In the genomic region with DNA sequence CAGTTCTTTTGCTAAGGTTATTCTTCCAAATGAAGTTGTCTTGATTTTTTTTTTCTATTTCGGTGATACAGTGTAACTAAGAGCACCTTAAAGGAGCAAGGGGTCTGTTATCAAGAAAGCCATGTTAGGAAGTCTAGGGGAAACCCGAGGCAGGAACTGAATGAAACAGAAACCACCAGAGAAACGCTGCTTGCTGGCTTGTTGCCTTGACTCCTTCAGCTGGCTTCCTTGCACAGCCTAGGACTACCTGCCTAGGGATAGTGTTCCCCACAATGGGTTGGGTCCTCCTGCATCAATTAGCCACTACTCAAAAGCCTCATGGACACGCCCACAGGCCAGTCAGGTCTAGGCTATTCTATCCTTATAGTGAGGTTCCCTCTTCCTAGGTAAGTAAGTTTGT, we compare ENCODE assay signal across 21 mouse cellular contexts.
DNase-seq lines count a peak whose midpoint lies in the region; ATAC-seq and TF ChIP-seq lines count a peak whose summit lies in the region.
"Had no signal": no experiment of that assay in that cellular context is flagged by ENCODE, and none has a peak within 500 bp of the region (broad histone marks: within the 10 kb centered on the region; RNA-seq: fewer than 3 reads in every experiment).

No protein-coding gene starts in this region.

- WGBS in heart, adult 2 months: 43% methylated on average over 4 of the region's 4 CpGs
- 73% methylated on average over 4 of the region's 4 CpGs for WGBS in heart, embryonic 12.5 days
- WGBS in hindbrain, embryonic 12.5 days: 83% methylated on average over 4 of the region's 4 CpGs

- ATAC-seq in heart, embryonic 12.5 days (ENCODE audit: insufficient number of reproducible peaks, low FRiP score): no peak
- 0 out of 4 replicates have a peak, but pooled peaks have one; percentile 38 to 46 for ATAC-seq in hematopoietic stem cell, adult 5-6 weeks (replicated peaks in 1 of 2; ENCODE audit: insufficient read depth in 1 of 2, low FRiP score in 2 of 2, low TSS enrichment in 1 of 2, low read depth in 1 of 2, poor library complexity in 2 of 2, severe bottlenecking in 2 of 2)
- ATAC-seq in hindbrain, embryonic 12.5 days (ENCODE audit: low FRiP score): no peak
- ATAC-seq: forebrain, embryonic 13.5 days; intestine, embryonic 16.5 days; liver, postnatal 0 days; midbrain, embryonic 13.5 days had no signal

- no peak overlapping the region for H3K4me2 ChIP-seq in heart, embryonic 12.5 days
- H3K4me2 ChIP-seq in hindbrain, embryonic 12.5 days (replicated peaks): no peak overlapping the region
- H3K4me2 ChIP-seq: embryonic facial prominence, embryonic 13.5 days; forebrain, embryonic 13.5 days; hindbrain, embryonic 15.5 days; limb, embryonic 12.5 days; liver, embryonic 11.5 days; midbrain, embryonic 13.5 days had no signal

- H3K36me3 ChIP-seq in heart, adult 2 months (ENCODE audit: control insufficient read depth, insufficient read depth, low read length): no peaks in the 10 kb centered on the region; the same call in none of the 2 replicates
- H3K36me3 ChIP-seq in heart, embryonic 12.5 days: no peaks in the 10 kb centered on the region
- no peaks in the 10 kb centered on the region for H3K36me3 ChIP-seq in splenic B cell, adult 2 months (ENCODE audit: control insufficient read depth, insufficient read depth, low read length, poor library complexity, severe bottlenecking)
- H3K36me3 ChIP-seq in hindbrain, embryonic 12.5 days: no peaks in the 10 kb centered on the region
- H3K36me3 ChIP-seq: embryonic facial prominence, embryonic 13.5 days; hindbrain, embryonic 15.5 days; limb, embryonic 12.5 days; midbrain, embryonic 13.5 days had no signal

- no peak for TF ChIP-seq CTCF in heart, adult 2 months (IDR thresholded peaks at IDR 0.05)

- H3K27me3 ChIP-seq in heart, adult 2 months (ENCODE audit: control insufficient read depth, insufficient read depth, low read length): no peaks in the 10 kb centered on the region
- no peaks in the 10 kb centered on the region for H3K27me3 ChIP-seq in heart, embryonic 12.5 days (replicated peaks)
- no peaks in the 10 kb centered on the region for H3K27me3 ChIP-seq in splenic B cell, adult 2 months (ENCODE audit: control insufficient read depth, insufficient read depth, low read length, poor library complexity, severe bottlenecking)
- H3K27me3 ChIP-seq in hindbrain, embryonic 12.5 days: no peaks in the 10 kb centered on the region
- H3K27me3 ChIP-seq: embryonic facial prominence, embryonic 13.5 days; forebrain, embryonic 13.5 days; hindbrain, embryonic 15.5 days; limb, embryonic 12.5 days; midbrain, embryonic 13.5 days had no signal

- H3K4me3 ChIP-seq in heart, adult 2 months: no peak overlapping the region
- no peak overlapping the region for H3K4me3 ChIP-seq in heart, embryonic 12.5 days
- H3K4me3 ChIP-seq in hindbrain, embryonic 12.5 days: no peak overlapping the region
- H3K4me3 ChIP-seq: embryonic facial prominence, embryonic 13.5 days; erythroblast, embryonic 14.5 days; forebrain, embryonic 13.5 days; hindbrain, embryonic 15.5 days; limb, embryonic 12.5 days; midbrain, embryonic 13.5 days had no signal

- H3K9me3 ChIP-seq in heart, embryonic 12.5 days (replicated peaks): no peaks in the 10 kb centered on the region
- no peaks in the 10 kb centered on the region for H3K9me3 ChIP-seq in hindbrain, embryonic 12.5 days (replicated peaks)
- H3K9me3 ChIP-seq: embryonic facial prominence, embryonic 13.5 days; forebrain, embryonic 13.5 days; hindbrain, embryonic 15.5 days; limb, embryonic 12.5 days; midbrain, embryonic 13.5 days had no signal

- peak overlapping the region; percentile 59; the same call in 1 of the 2 replicates for H3K27ac ChIP-seq in heart, adult 2 months
- H3K27ac ChIP-seq in heart, embryonic 12.5 days (ENCODE audit: poor library complexity, severe bottlenecking): no peak overlapping the region
- no peak overlapping the region for H3K27ac ChIP-seq in hindbrain, embryonic 12.5 days
- H3K27ac ChIP-seq: embryonic facial prominence, embryonic 13.5 days; forebrain, embryonic 13.5 days; hindbrain, embryonic 15.5 days; limb, embryonic 12.5 days; midbrain, embryonic 13.5 days had no signal

- H3K79me2 ChIP-seq in heart, adult 2 months (replicated peaks; ENCODE audit: control insufficient read depth, insufficient read depth, low read length): no peaks in the 10 kb centered on the region

- H3K4me1 ChIP-seq in heart, adult 2 months (ENCODE audit: control insufficient read depth, insufficient read depth, low read length): peaks cover 5% of the 10 kb centered on the region
- H3K4me1 ChIP-seq in heart, embryonic 12.5 days (replicated peaks): no peaks in the 10 kb centered on the region
- H3K4me1 ChIP-seq in hindbrain, embryonic 12.5 days: 0 out of 2 replicates have a peak, but pooled peaks cover 3% of the 10 kb centered on the region
- H3K4me1 ChIP-seq: forebrain, embryonic 13.5 days; hindbrain, embryonic 15.5 days; limb, embryonic 12.5 days had no signal

- no peak for DNase-seq in heart, adult 2 months
- DNase-seq in B cell, adult 2 months: peak; percentile 20 to 25
- peak; percentile 41 for DNase-seq in splenic B cell, adult 2 months (ENCODE audit: low read depth, low spot score)
- DNase-seq in adrenal gland, postnatal 14 days: no peak
- DNase-seq: cerebellum, adult 2 months; cerebellum, postnatal 36 days; liver, postnatal 0 days; right cerebral cortex, postnatal 25 days; thymus, adult 2 months; thymus, postnatal 4 days had no signal

- no peak for TF ChIP-seq POLR2A in heart, adult 2 months (IDR thresholded peaks at IDR 0.05; ENCODE audit: insufficient read depth, low read depth, low read length)

- H3K9ac ChIP-seq in heart, adult 2 months (ENCODE audit: low read depth, low read length): no peak overlapping the region
- no peak overlapping the region for H3K9ac ChIP-seq in heart, embryonic 12.5 days
- H3K9ac ChIP-seq in hindbrain, embryonic 12.5 days: no peak overlapping the region
- H3K9ac ChIP-seq: embryonic facial prominence, embryonic 13.5 days; forebrain, embryonic 13.5 days; hindbrain, embryonic 15.5 days; limb, embryonic 12.5 days; liver, postnatal 0 days; midbrain, embryonic 13.5 days had no signal

- intact Hi-C loops in heart, adult 2 months (cut with DNase I): loop anchor here (5.0 kb wide), 1 partner anchor 62 kb away; no protein-coding TSS in a partner anchor

- no peak for TF ChIP-seq EP300 in heart, adult 2 months (IDR thresholded peaks at IDR 0.05; ENCODE audit: insufficient read depth, low read depth, low read length)

Comparison
In these comparisons a context has a peak if more than half of its experiments do, and no peak if none do; other contexts are left out.
1. DNase-seq: peak in B cell, adult 2 months (2 of 2) and splenic B cell, adult 2 months (single experiment); none in heart, adult 2 months (0 of 2) and adrenal gland, postnatal 14 days (single experiment).
2. ATAC-seq: peak in hematopoietic stem cell, adult 5-6 weeks (2 of 2); none in heart, embryonic 12.5 days (single experiment) and hindbrain, embryonic 12.5 days (single experiment).